Mouse (Mus musculus) liver, adult (tissue): ENCODE measurements at regions not wholly inside any gene's neighbourhood (a gene's known extent, or its start where the extent isn't known, plus 50 kb on each side); places are given as distances from the start of the nearest gene placed in this dataset.

Source experiments
- GATA4 ChIP-seq: IDR thresholded peaks from 2 replicates; pipeline ENCODE4 v1.6.1; 2014; ENCODE audit warnings: mild to moderate bottlenecking, low read length; ENCODE audit not compliant: insufficient replicate concordance

DNA sequence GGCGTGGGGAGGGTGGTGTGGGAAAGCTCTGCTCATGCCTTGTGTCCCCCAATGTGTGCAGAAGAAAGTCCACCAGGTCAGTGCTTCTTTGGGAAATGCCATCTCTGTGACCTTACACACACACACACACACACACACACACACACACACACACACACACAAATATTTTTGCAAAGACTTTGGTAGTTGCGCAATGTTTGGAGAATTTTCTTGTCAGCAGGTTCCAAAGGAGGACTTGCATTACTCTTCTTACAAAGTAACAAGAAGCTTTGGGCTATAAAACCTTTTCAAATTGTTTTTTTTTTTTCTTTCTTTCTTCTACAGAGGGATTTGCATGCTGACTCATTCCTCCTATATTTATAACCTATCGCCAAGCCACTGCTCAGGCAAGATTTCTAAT, 59.1 kb upstream of the Npvf start:
- no peak for TF ChIP-seq GATA4

- no peak for TF ChIP-seq GATA4
Measured at GRCm38 (mm10) chr6:50718631-50719030, 64.4 kb upstream of the Npvf start.

- TF ChIP-seq GATA4: no peak
Measured at GRCm38 (mm10) chr6:50720346-50720745, 66.1 kb upstream of the Npvf start.

DNA sequence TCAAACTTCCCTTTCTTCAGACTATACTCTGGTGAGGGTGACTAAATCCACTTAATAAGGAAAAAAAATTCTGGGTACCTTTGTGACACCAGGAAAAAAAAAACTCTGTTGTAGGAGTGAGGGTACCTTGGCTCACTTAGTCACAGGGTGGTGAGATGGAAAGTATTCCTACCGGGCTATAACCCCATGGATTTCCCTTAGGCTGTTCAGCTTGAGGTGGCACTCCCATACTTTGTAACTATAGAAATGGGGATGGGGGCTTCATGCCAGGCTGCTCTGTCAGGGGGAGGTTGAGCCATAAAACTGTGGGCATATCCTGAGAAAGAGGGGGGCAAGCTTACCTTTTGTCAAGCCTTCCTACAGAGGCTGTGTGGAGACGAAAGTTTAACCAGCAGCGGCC, 71.4 kb upstream of the Npvf start:
- TF ChIP-seq GATA4: no peak

GRCm38 (mm10) chr6:50726166-50726591, 71.9 kb upstream of the Npvf start:
- TF ChIP-seq GATA4: no peak

- no peak for TF ChIP-seq GATA4
Measured at GRCm38 (mm10) chr6:50730744-50731718, 76.8 kb upstream of the Npvf start.

- TF ChIP-seq GATA4: no peak
Measured at GRCm38 (mm10) chr6:50734701-50735100, 80.5 kb upstream of the Npvf start.

- no peak for TF ChIP-seq GATA4
Measured at GRCm38 (mm10) chr6:50735825-50736224, 81.6 kb upstream of the Npvf start.

DNA sequence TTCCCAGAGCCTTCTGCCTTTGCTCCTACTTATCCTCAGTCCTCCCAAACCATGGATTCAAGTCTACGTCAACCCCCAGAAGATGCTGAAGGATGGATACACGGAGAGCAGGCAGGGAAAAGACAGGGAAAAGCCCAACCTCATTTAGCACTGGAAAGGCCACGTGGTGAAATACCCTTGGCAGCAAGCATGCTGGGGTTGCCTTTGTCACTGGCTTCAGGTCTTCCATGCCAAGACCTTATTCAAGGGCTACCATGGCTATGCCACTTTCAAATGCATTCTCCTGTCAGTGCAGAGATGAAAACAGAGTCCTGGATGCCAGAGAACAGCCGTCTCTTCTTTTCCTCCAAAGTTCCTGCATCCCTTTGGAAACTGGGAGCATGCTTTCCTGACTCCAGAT, 87.8 kb upstream of the Npvf start:
- no peak for TF ChIP-seq GATA4

- peak; percentile 70; the same call in 1 of the 2 replicates for TF ChIP-seq GATA4
Measured at GRCm38 (mm10) chr6:50744462-50745166, 90.4 kb upstream of the Npvf start.

DNA sequence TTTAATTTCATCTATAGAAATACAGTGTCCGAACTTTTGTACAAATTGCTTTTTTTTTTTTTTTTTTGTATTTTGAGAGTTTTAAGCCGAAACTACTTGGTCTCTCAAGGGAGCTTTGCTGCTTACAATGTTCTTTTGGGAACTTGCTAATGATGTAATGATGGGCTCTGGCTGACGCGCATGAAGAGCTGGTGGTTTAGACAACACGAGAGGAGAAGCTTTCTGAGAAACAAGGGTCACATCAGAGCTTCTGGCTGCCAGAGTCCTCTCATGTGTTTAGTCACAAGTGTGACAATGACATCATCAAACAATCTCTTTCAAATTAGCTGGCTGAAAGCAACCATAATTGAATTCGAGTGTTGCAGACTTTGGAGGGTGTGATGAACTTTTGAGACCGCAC, 98.9 kb upstream of the Npvf start:
- no peak for TF ChIP-seq GATA4

DNA sequence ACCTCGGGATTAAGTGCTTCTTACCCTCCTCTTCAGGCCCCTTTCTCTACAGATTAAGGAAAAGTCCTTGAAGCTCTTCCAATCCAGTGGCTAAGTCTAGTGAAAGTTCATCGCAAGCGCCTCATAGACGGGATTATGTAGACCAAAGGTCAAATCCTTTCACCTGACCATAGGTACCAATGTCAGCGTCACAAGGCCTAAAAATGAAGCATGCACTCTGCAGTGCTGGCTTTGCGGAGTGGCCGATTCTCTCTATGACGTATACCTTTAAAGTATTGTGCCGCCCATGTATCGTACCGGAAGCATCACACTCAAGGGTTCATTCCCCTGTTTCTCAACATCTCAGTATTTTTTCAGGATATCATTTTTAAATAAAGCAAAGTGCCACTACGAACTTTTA, 100.5 kb upstream of the Npvf start:
- TF ChIP-seq GATA4: no peak

DNA sequence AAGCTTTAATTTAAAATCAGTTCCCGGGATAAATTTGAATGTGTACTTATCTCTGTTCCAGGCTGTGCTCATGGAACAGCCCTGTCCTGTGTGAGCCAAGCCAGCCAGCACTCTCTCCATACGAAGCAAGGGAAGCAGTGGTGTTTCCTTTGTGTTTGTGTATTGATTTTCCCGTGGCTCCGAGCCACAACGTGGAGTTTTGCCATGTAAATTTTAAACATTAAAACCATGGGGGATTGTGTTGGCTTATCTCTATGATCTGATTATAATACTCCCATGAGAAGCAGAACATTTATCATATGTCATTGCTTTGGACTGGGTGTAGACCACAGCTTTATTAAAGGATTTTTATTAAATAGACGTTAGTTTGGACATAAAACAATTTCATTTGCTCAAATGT, 106.1 kb upstream of the Npvf start:
- no peak for TF ChIP-seq GATA4

- TF ChIP-seq GATA4: no peak
Measured at GRCm38 (mm10) chr6:50763121-50763520, 108.9 kb upstream of the Npvf start.

DNA sequence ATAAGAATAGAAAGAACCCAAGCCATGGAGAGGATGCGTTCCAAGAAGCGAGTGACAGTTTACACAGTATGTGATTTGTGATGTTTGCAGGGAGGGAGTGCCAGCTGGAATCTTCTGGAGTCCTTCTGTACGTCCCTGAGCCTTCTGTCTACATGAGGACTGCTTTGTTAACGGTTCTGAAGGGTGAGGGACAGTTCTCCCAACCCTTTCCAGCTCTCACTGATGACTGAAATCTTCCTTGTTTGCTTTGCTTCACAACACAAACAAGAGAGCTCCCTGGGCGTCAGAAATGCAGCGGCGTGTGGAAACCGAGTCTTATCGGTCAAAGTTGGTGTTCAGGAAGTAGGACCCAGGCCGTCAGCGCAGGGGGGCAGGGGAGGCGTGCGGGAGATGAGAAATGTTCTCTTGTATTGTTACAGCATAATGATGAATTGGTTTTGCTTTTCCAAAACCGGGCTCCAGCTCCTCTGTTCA, 112.2 kb upstream of the Npvf start:
- peak; percentile 46; the same call in 1 of the 2 replicates for TF ChIP-seq GATA4

DNA sequence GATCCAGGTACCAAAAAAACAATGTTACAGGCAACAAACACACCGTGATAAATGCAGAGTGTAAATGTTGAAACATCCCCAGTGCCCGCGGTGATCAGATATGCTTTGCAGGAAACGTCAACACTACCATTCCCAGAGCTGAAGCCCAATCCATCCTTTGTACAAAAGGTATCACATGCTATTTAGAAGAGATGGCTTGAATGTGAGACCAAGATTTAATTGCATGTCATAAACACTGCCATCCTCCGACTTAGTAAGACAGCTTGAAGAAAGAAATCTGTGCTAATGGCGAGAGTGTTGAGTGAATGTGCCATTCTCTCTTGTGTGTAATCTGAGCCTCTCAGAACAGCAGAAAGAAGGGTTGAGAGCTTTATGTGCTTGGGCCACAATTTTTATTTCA, 112.9 kb upstream of the Npvf start:
- no peak for TF ChIP-seq GATA4
